Mouse (Mus musculus): ENCODE data around the gene St3gal4. TPM values are rescaled to one million over a fixed set of nuclear protein-coding genes. Genes with fewer than 3 reads are reported as not detected.

St3gal4 gene
- polyA plus RNA-seq (2015; fragmentation: Nextera tagmentation; extraction: Ambion mirVana): 11.7 and 13.1 TPM in 2 replicates

DNA sequence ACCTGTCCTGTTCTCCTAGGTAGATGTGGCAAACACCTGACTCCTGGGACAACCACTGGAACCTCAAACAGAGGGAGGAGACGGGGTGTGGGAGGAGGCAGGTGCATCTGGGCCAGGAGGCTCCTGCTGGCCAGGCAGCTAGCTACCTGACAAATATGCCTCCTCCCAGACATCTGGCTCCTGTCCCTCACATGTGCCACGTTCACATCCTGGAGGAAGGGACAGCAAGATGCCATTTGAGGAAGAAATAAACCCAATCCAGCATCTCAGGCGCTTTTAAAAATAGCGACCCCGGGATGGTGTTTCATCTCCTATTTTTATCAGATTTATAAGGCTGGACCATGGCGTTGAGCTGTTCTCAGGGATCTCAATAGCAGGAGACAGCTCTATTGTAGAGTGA, at the start of gene St3gal4:
Gene St3gal4, minus strand, starts transcription at position 101 of the 400 bp plus-strand sequence.
- no peak for DNase-seq (ENCODE audit: low spot score)
- H3K4me3 ChIP-seq (replicated peaks; ENCODE audit: low read depth, low read length): no peak within 1 kb of the TSS
- H3K36me3 ChIP-seq (ENCODE audit: insufficient read depth, low read length): peaks cover 2% of the 10 kb centered on the region; the same call in 1 of the 2 replicates
- no peak for TF ChIP-seq CTCF (IDR thresholded peaks at IDR 0.05; ENCODE audit: low read depth)
- no peak for ATAC-seq (replicated peaks; ENCODE audit: low FRiP score, low read depth)
- H3K9ac ChIP-seq (ENCODE audit: low read depth, low read length): no peak within 1 kb of the TSS
- no peaks in the 10 kb centered on the region for H3K9me3 ChIP-seq (replicated peaks; ENCODE audit: low read length)
- H3K27me3 ChIP-seq (ENCODE audit: insufficient read depth, low read length): no peaks in the 10 kb centered on the region
- WGBS: 79% methylated on average over 6 of the region's 6 CpGs
- no peak within 1 kb of the TSS for H3K4me2 ChIP-seq (ENCODE audit: low read length)
- H3K27ac ChIP-seq: 0 out of 2 replicates have a peak within 1 kb of the TSS, but pooled peaks have one; percentile 87
- peaks cover 9% of the 10 kb centered on the region for H3K4me1 ChIP-seq (replicated peaks; ENCODE audit: insufficient read depth, low read length)

- no peaks in the 10 kb centered on the region for H3K4me1 ChIP-seq (replicated peaks; ENCODE audit: insufficient read depth, low read length)
- 57% methylated on average over 9 of the region's 9 CpGs for WGBS
- ATAC-seq (replicated peaks; ENCODE audit: low FRiP score, low read depth): peak; percentile 53; the same call in 1 of the 2 replicates
These were observed 47.9 kb upstream of the St3gal4 start for GRCm38 (mm10) chr9:35166798-35167635.

DNA sequence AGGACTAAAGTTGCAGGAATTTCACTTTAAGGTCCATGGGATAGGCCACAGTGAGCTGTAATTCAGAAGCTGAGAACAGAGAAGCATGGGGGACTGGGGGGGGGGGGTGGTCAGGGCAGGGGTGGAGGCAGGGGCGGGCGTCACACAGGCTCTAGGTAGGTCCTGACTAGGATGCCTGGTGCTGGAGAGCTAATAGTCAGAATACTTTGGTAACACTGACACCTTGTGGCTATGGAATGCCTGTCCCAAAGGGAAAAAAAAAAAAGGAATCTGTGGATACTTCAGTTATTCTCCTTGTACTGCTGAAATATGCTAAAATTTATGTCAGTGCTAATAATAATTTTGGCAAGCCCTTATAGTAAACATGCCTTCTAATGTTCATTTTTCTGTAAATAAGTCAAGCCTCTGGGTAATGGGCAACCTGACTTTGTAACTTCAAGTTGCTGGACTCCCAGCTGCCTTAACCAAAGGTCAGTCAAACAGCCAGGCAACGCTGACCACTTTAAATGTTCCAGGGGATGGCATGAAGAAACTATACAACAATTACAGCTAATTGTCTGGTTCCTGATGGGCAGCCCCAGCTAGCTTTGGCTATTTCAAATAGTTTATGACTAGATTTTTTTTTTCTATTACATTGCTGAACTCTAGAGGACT, 47.2 kb upstream of the St3gal4 start:
- ATAC-seq (replicated peaks; ENCODE audit: low FRiP score, low read depth) (peak; percentile 65), DNase-seq (ENCODE audit: low spot score) (peak; percentile 87)
- H3K27me3 ChIP-seq (ENCODE audit: insufficient read depth, low read length): no peaks in the 10 kb centered on the region
- no peaks in the 10 kb centered on the region for H3K36me3 ChIP-seq (ENCODE audit: insufficient read depth, low read length)
- H3K9me3 ChIP-seq (replicated peaks; ENCODE audit: low read length): no peaks in the 10 kb centered on the region
- no peak overlapping the region for H3K4me2 ChIP-seq (ENCODE audit: low read length)
- H3K4me3 ChIP-seq (replicated peaks; ENCODE audit: low read depth, low read length): no peak overlapping the region
- no peak overlapping the region for H3K9ac ChIP-seq (ENCODE audit: low read depth, low read length)
- H3K4me1 ChIP-seq (replicated peaks; ENCODE audit: insufficient read depth, low read length): no peaks in the 10 kb centered on the region
- 16% methylated on average over 3 of the region's 3 CpGs for WGBS
- no peak overlapping the region for H3K27ac ChIP-seq
- peak; percentile 72 for TF ChIP-seq CTCF (IDR thresholded peaks at IDR 0.05; ENCODE audit: low read depth)

More at GRCm38 (mm10) chr9:35166798-35167635, 47.9 kb upstream of the St3gal4 start:
- no peaks in the 10 kb centered on the region for H3K9me3 ChIP-seq (replicated peaks; ENCODE audit: low read length)
- H3K27ac ChIP-seq: no peak overlapping the region
- H3K36me3 ChIP-seq (ENCODE audit: insufficient read depth, low read length): no peaks in the 10 kb centered on the region
- TF ChIP-seq CTCF (IDR thresholded peaks at IDR 0.05; ENCODE audit: low read depth): 0 out of 2 replicates have a peak, but pooled peaks have one; percentile 18
- H3K27me3 ChIP-seq (ENCODE audit: insufficient read depth, low read length): no peaks in the 10 kb centered on the region
- H3K9ac ChIP-seq (ENCODE audit: low read depth, low read length): no peak overlapping the region
- H3K4me2 ChIP-seq (ENCODE audit: low read length): no peak overlapping the region
- no peak overlapping the region for H3K4me3 ChIP-seq (replicated peaks; ENCODE audit: low read depth, low read length)
- DNase-seq (ENCODE audit: low spot score): no peak

DNA sequence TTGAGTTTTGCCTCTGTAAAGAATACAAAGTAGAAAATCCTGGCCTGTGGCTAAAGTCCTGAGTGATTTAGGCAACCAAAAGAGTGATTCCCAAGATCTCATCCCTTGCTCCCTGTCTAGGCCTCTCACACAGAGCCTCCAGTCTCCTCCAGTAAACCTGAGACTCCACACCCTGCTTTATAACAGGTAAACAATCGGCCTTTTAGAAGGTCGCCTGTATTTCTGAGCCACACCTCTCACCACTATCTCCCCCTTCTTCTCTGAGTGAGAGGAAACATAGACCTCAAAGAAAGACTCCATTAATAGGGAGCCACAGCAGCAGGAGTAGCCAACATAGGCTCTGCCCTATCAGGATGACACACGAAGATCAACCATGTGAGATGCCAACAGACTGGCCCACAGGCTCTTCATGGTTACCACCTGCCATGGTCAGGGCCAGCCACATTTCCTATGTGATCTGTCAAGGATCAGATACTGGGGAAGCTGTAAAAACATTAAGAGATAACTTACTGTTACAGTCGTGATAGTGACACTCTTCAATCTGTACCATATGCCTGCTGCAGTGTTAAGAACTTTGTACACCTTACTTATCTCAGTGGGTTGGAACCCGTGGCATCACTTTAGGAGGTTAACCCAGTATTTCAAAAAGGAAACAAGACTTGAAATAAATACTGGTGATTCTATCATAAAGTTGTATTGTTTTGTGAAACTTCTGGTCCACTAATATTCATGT, 45.2 kb upstream of the St3gal4 start:
- no peak for TF ChIP-seq CTCF (IDR thresholded peaks at IDR 0.05; ENCODE audit: low read depth)
- Histone ChIP-seq H3K9ac (ENCODE audit: low read depth, low read length) (no peak overlapping the region), H3K4me1 (replicated peaks; ENCODE audit: insufficient read depth, low read length) (no peaks in the 10 kb centered on the region), H3K27ac (no peak overlapping the region), H3K36me3 (ENCODE audit: insufficient read depth, low read length) (no peaks in the 10 kb centered on the region), H3K4me3 (replicated peaks; ENCODE audit: low read depth, low read length) (no peak overlapping the region), H3K9me3 (replicated peaks; ENCODE audit: low read length) (no peaks in the 10 kb centered on the region), H3K4me2 (ENCODE audit: low read length) (no peak overlapping the region), H3K27me3 (ENCODE audit: insufficient read depth, low read length) (no peaks in the 10 kb centered on the region)
- DNase-seq (ENCODE audit: low spot score) (no peak), ATAC-seq (replicated peaks; ENCODE audit: low FRiP score, low read depth) (no peak)
- 81% methylated on average over 5 of the region's 5 CpGs for WGBS

DNA sequence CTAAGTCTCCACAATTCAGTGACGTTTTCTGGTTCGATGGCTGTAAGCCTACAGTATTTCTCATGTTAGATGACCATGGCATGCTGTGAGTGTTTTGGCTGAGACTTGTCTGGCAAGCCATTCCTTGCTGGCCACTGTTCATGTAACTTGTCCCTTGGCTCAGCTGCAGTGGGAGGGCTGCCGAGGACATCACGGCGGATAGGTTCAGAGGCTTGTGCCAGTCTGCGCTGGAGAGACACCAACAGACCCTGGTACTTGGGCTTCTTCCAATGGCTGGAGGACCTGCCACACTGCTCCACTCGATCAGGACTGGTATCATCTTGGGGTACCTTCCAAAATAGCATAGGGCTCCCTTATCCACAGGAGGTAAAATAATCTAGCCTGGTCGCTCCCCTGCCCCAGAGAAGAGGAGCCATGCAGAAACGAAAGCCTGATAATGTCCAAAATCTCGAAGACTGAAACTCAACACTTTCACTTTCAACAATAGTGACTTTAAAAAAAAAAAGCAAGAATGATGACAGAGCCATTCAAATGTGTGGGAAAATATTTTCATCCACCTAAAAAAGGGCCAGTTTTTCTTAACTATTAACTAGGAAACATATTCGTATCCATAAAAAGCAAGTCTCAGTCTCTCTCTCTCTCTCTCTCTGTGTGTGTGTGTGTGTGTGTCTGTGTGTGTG, 44.1 kb upstream of the St3gal4 start:
- no peak for DNase-seq (ENCODE audit: low spot score)
- ATAC-seq (replicated peaks; ENCODE audit: low FRiP score, low read depth): no peak

More for the DNA sequence above, 44.1 kb upstream of the St3gal4 start:
- no peak for TF ChIP-seq CTCF (IDR thresholded peaks at IDR 0.05; ENCODE audit: low read depth)
- H3K36me3 ChIP-seq (ENCODE audit: insufficient read depth, low read length): no peaks in the 10 kb centered on the region
- H3K27ac ChIP-seq: no peak overlapping the region
- H3K4me2 ChIP-seq (ENCODE audit: low read length): no peak overlapping the region
- no peaks in the 10 kb centered on the region for H3K27me3 ChIP-seq (ENCODE audit: insufficient read depth, low read length)
- H3K4me1 ChIP-seq (replicated peaks; ENCODE audit: insufficient read depth, low read length): no peaks in the 10 kb centered on the region
- WGBS: 90% methylated on average over 11 of the region's 11 CpGs
- H3K9ac ChIP-seq (ENCODE audit: low read depth, low read length): no peak overlapping the region
- no peaks in the 10 kb centered on the region for H3K9me3 ChIP-seq (replicated peaks; ENCODE audit: low read length)
- no peak overlapping the region for H3K4me3 ChIP-seq (replicated peaks; ENCODE audit: low read depth, low read length)

Measured in kidney, postnatal 0 days (tissue).